Mouse (Mus musculus): Measurements from ENCODE around the gene Srd5a1. TPM values are rescaled to one million over a fixed set of nuclear protein-coding genes. Genes with fewer than 3 reads are reported as not detected.

The Srd5a1 gene
- polyA plus RNA-seq, 1 experiment from 2014 or later, result 4.7 TPM

DNA sequence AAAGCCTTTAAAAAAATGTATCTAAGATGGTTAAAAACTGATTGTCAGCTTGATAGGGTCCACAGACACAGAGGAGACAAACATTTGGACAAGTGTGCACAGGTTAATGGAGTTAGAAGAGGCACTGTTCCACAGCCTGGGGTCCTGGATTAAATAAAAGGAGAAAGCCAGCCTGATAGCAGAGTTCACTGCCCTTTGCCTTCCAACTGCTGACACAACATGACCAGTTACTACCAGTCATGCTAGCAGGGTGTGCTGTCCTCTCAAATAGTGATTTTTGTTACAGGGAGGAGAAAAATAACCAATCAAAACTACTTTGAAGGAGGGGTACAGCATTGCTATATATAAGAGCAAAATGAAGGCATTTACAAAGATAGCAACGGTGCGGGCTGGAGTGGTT is 14.7 kb downstream of the Srd5a1 start:
- Histone ChIP-seq H3K4me2 (ENCODE audit: low read depth, low read length) (no peak overlapping the region), H3K27ac (ENCODE audit: low read depth) (no peak overlapping the region), H3K9me3 (ENCODE audit: low read length) (no peaks in the 10 kb centered on the region), H3K4me3 (ENCODE audit: low read depth, low read length) (no peak overlapping the region), H3K27me3 (ENCODE audit: insufficient read depth, low read length) (no peaks in the 10 kb centered on the region), H3K4me1 (ENCODE audit: insufficient read depth) (no peaks in the 10 kb centered on the region), H3K36me3 (replicated peaks; ENCODE audit: insufficient read depth, low read length) (no peaks in the 10 kb centered on the region), H3K9ac (replicated peaks) (no peak overlapping the region)
- TF ChIP-seq CTCF (IDR thresholded peaks at IDR 0.05; ENCODE audit: low read depth) (no peak), EP300 (IDR thresholded peaks at IDR 0.05; ENCODE audit: low read depth) (no peak)
- ATAC-seq (no peak), DNase-seq (no peak)
- WGBS (ENCODE audit: insufficient replicate concordance), result 81% methylated on average over 2 of the region's 2 CpGs

DNA sequence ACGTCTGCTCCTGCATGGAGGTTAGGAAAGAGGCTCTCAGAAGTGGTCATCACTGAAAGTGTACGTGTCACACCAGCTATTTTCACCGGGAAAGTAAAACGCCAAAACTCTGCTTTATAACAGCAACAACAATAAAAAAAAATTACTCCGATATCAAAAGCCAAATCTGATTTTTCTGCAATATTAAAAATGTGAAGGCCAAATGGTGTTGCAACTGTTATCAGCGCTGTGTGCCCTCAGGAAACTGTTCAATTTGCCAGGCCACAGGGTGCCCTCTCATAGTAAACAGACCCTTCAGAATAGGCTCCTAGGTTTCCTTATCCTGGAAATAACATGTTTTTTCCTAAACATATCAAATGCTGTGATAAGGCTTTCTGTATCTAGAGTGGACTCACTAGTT is 15.3 kb downstream of the Srd5a1 start:
- Histone ChIP-seq H3K36me3 (replicated peaks; ENCODE audit: insufficient read depth, low read length) (no peaks in the 10 kb centered on the region), H3K27me3 (ENCODE audit: insufficient read depth, low read length) (no peaks in the 10 kb centered on the region), H3K9ac (replicated peaks) (no peak overlapping the region), H3K9me3 (ENCODE audit: low read length) (no peaks in the 10 kb centered on the region), H3K4me1 (ENCODE audit: insufficient read depth) (no peaks in the 10 kb centered on the region), H3K27ac (ENCODE audit: low read depth) (no peak overlapping the region), H3K4me2 (ENCODE audit: low read depth, low read length) (no peak overlapping the region), H3K4me3 (ENCODE audit: low read depth, low read length) (no peak overlapping the region)
- ATAC-seq (no peak), DNase-seq (no peak)
- WGBS (ENCODE audit: insufficient replicate concordance), result 86% methylated on average over 6 of the region's 6 CpGs
- TF ChIP-seq CTCF (IDR thresholded peaks at IDR 0.05; ENCODE audit: low read depth), result no peak
- no peak for TF ChIP-seq EP300 (IDR thresholded peaks at IDR 0.05; ENCODE audit: low read depth)

DNA sequence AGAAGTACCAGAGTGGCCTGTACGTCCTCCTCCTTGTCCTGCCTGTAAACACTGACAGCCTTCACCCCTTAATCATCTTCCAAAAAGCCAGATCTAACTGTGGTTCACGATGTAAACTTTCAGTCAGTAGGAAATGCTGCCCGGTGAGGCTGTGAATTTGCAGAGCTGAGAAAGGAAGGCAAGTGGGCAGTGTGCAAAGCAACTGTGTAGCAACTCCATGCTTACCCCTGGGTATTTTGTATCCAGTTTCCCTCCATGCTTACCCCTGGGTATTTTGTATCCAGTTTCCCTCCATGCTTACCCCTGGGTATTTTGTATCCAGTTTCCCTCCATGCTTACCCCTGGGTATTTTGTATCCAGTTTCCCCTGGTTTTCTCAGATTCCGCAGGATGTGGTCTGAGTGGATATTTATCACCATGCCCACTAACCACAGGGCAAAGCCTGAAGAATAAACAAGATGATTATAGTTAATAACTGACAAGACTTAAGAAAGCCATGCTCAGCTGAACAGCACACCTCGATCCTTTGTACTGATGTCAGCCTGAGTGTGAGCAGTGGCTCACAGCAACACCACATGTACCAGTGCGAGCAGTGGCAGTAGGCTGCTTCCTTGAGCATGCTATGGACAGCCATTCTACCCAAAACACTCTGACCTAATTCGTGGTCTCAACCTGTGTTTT is 16.5 kb downstream of the Srd5a1 start:
- DNase-seq (no peak), ATAC-seq (no peak)
- Histone ChIP-seq H3K4me2 (ENCODE audit: low read depth, low read length) (no peak overlapping the region), H3K4me1 (ENCODE audit: insufficient read depth) (no peaks in the 10 kb centered on the region), H3K9ac (replicated peaks) (no peak overlapping the region), H3K36me3 (replicated peaks; ENCODE audit: insufficient read depth, low read length) (no peaks in the 10 kb centered on the region), H3K27me3 (ENCODE audit: insufficient read depth, low read length) (no peaks in the 10 kb centered on the region), H3K4me3 (ENCODE audit: low read depth, low read length) (no peak overlapping the region), H3K9me3 (ENCODE audit: low read length) (no peaks in the 10 kb centered on the region), H3K27ac (ENCODE audit: low read depth) (no peak overlapping the region)
- WGBS (ENCODE audit: insufficient replicate concordance), result 62% methylated on average over 7 of the region's 7 CpGs
- TF ChIP-seq EP300 (IDR thresholded peaks at IDR 0.05; ENCODE audit: low read depth), result no peak
- no peak for TF ChIP-seq CTCF (IDR thresholded peaks at IDR 0.05; ENCODE audit: low read depth)

DNA sequence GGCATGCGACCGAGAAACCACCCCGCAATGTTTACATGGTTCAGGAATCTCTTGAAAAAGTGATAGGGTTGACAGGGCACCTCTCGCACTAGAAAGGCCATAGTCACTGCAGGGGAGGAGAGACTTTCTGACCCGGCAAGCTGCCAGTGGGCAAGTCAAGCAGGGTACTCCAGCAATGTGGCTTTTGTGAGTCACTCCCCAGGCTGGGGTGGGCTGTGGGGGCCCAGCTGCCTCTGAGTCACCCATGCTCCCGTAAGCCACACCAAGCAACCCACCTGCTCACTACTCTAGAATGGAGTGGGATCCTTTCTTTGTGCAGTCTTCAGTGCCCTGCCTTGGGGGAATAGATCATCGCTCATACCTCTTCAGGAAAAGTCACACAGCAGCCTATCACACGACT is 17.8 kb downstream of the Srd5a1 start:
- ATAC-seq (no peak), DNase-seq (no peak)
- Histone ChIP-seq H3K36me3 (replicated peaks; ENCODE audit: insufficient read depth, low read length) (no peaks in the 10 kb centered on the region), H3K27me3 (ENCODE audit: insufficient read depth, low read length) (no peaks in the 10 kb centered on the region), H3K4me3 (ENCODE audit: low read depth, low read length) (no peak overlapping the region), H3K9ac (replicated peaks) (no peak overlapping the region), H3K4me2 (ENCODE audit: low read depth, low read length) (no peak overlapping the region), H3K4me1 (ENCODE audit: insufficient read depth) (0 out of 2 replicates have a peak, but pooled peaks cover under 1% of the 10 kb centered on the region), H3K9me3 (ENCODE audit: low read length) (no peaks in the 10 kb centered on the region), H3K27ac (ENCODE audit: low read depth) (no peak overlapping the region)
- TF ChIP-seq EP300 (IDR thresholded peaks at IDR 0.05; ENCODE audit: low read depth) (no peak), CTCF (IDR thresholded peaks at IDR 0.05; ENCODE audit: low read depth) (no peak)
- WGBS (ENCODE audit: insufficient replicate concordance), result 70% methylated on average over 8 of the region's 8 CpGs

DNA sequence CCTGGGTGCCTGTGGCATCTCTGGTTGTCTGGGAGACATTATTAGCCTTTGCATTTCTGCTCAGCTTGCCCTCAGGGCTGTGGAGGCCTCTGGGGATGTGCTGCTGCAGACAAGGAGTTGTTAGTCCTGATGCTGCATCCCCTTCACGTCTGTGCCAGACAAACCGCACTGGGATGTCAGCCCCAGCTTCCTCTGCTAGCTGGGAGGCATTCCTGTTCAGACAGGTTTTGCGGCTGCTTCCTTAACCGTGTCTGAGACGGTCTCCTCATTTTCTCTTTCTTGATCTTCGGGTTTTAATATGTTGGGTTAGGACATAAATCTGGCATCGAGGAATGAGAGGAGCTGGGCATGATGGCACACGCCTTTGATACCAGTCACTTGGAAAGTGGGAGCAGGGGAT is 19.0 kb downstream of the Srd5a1 start:
- ATAC-seq (no peak), DNase-seq (no peak)
- Histone ChIP-seq H3K4me3 (ENCODE audit: low read depth, low read length) (no peak overlapping the region), H3K4me2 (ENCODE audit: low read depth, low read length) (no peak overlapping the region), H3K27ac (ENCODE audit: low read depth) (no peak overlapping the region), H3K36me3 (replicated peaks; ENCODE audit: insufficient read depth, low read length) (no peaks in the 10 kb centered on the region), H3K4me1 (ENCODE audit: insufficient read depth) (0 out of 2 replicates have a peak, but pooled peaks cover 2% of the 10 kb centered on the region), H3K27me3 (ENCODE audit: insufficient read depth, low read length) (no peaks in the 10 kb centered on the region), H3K9me3 (ENCODE audit: low read length) (no peaks in the 10 kb centered on the region), H3K9ac (replicated peaks) (no peak overlapping the region)
- TF ChIP-seq EP300 (IDR thresholded peaks at IDR 0.05; ENCODE audit: low read depth) (no peak), CTCF (IDR thresholded peaks at IDR 0.05; ENCODE audit: low read depth) (no peak)
- 79% methylated on average over 8 of the region's 8 CpGs for WGBS (ENCODE audit: insufficient replicate concordance)

DNA sequence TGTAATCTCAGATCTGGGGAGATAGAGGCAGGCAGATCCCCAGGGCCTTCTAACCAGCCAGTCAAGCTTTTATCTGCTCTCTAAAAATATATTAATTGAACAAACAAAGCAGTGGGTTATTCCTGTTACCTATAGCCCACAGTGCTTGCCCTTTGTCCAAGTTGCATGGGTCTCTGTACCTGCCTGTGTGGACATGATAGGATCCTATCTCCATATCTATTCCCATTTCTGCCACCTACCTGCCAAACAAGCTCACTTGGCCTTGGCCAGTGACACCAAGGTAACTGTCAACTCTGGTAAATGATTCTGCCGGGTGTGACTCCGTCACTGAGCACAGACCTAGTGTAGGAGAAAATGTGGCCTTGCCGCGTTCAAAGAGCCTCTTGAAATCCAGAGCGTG is 19.9 kb downstream of the Srd5a1 start:
- ATAC-seq, result no peak
- H3K4me3 ChIP-seq (ENCODE audit: low read depth, low read length), result no peak overlapping the region
- 0 out of 2 replicates have a peak, but pooled peaks cover 2% of the 10 kb centered on the region for H3K4me1 ChIP-seq (ENCODE audit: insufficient read depth)
- no peak overlapping the region for H3K27ac ChIP-seq (ENCODE audit: low read depth)
- no peak overlapping the region for H3K4me2 ChIP-seq (ENCODE audit: low read depth, low read length)
- H3K9me3 ChIP-seq (ENCODE audit: low read length), result no peaks in the 10 kb centered on the region
- no peak for TF ChIP-seq CTCF (IDR thresholded peaks at IDR 0.05; ENCODE audit: low read depth)
- TF ChIP-seq EP300 (IDR thresholded peaks at IDR 0.05; ENCODE audit: low read depth), result no peak
- 91% methylated on average over 5 of the region's 5 CpGs for WGBS (ENCODE audit: insufficient replicate concordance)
- no peak for DNase-seq
- no peak overlapping the region for H3K9ac ChIP-seq (replicated peaks)
- no peaks in the 10 kb centered on the region for H3K27me3 ChIP-seq (ENCODE audit: insufficient read depth, low read length)
- no peaks in the 10 kb centered on the region for H3K36me3 ChIP-seq (replicated peaks; ENCODE audit: insufficient read depth, low read length)
